Mouse (Mus musculus) kidney, adult 2 months (tissue): ENCODE results near the gene Cysrt1.

Source experiments
- CTCF ChIP-seq: fragments of 200-500 bp; conservative IDR thresholded peaks from 2 replicates; pipeline ENCODE4 v1.5.1; 2011; ENCODE audit warnings: low read depth, mild to moderate bottlenecking, control low read depth, low read length, moderate library complexity, mixed read lengths; ENCODE audit not compliant: insufficient read depth, insufficient read length
- POLR2A ChIP-seq: fragments of 200-500 bp; IDR thresholded peaks from one replicate; pipeline ENCODE4 v1.6.1; 2011; ENCODE audit warnings: low read depth, low read length, control low read depth

DNA sequence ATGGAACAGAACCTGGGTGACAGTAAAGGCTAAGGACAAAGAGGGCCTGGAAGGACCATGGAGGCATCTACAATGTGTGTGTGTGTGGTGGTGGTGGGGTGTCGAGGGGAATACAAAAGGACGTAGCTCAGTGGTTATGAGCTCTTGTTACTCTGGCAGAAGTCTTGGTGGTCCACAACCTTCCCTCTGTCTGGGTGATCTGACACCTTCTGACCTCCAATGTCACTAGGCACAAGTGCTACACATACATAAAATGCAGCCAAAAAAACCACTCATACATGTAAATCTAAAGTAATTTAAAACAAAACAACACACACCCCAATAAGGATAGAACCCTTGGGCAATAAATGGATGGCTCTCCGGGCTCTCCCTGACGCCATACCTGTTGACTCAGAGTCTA, 14.8 kb downstream of the Cysrt1 start:
- no peak for TF ChIP-seq POLR2A
- TF ChIP-seq CTCF, result no peak
